Mouse (Mus musculus): ENCODE measurements around the gene Cldn34c3. TPM values are rescaled to one million over a fixed set of nuclear protein-coding genes. Genes with fewer than 3 reads are reported as not detected.
"Not testable (repeated sequence)": the region's sequence is repeated elsewhere in the genome, so short reads cannot be mapped to it uniquely, and the experiment has no call there.

The Cldn34c3 gene
- not detected in 2 replicates for polyA plus RNA-seq (2012; rRNA removed)

GRCm38 (mm10) chrX:123793365-123793764 lies at the start of gene Cldn34c3:
Gene Cldn34c3, plus strand, starts transcription at chrX:123793665.
- H3K4me1 ChIP-seq (ENCODE audit: control insufficient read depth, insufficient read depth, low read length); H3K27ac ChIP-seq (ENCODE audit: insufficient read depth, low read length); H3K4me3 ChIP-seq (ENCODE audit: insufficient read depth, low read length): not testable (repeated sequence)

Other genes starting within 250 kb of the Cldn34c3 start
- not detected in 2 replicates for gene Cldn34c2, start 212.0 kb upstream of the Cldn34c3 start, polyA plus RNA-seq (2012; rRNA removed)
- gene Gm17467, start 88.9 kb upstream of the Cldn34c3 start, polyA plus RNA-seq (2012; rRNA removed) = not detected in 2 replicates